Mouse (Mus musculus) MEL (cell line): Measurements from ENCODE around the gene D230025D16Rik. TPM values are rescaled to one million over a fixed set of nuclear protein-coding genes. Genes with fewer than 3 reads are reported as not detected.

Experiments
- DNase-seq: peaks from one replicate; pipeline ENCODE4 v3.0.0; 2011; ENCODE audit warnings: low read depth, low spot score
- H3K27ac ChIP-seq: 2 replicates; pipeline ENCODE4 v1.5.1; 2012; ENCODE audit warnings: low read depth, mild to moderate bottlenecking, control low read depth, low read length, moderate library complexity; ENCODE audit not compliant: control insufficient read depth
- H3K27me3 ChIP-seq, 2 experiments: fragments of 150-350 bp in 1 of 2; sonication (generic) in 1 of 2; 2 replicates each; pipeline ENCODE4 v1.6.1; 2012; ENCODE audit warnings: low read length in 2 of 2, mild to moderate bottlenecking in 2 of 2, improper control_type of control experiment in 1 of 2, moderate library complexity in 1 of 2; ENCODE audit not compliant: insufficient read depth in 2 of 2, control insufficient read depth in 1 of 2
- H3K36me3 ChIP-seq, 2 experiments: 2 replicates each; pipeline ENCODE4 v1.6.1; 2012 to 2014; ENCODE audit warnings: low read length in 2 of 2, improper control_type of control experiment in 1 of 2, inconsistent platforms in 1 of 2, mild to moderate bottlenecking in 1 of 2; ENCODE audit not compliant: insufficient read depth in 2 of 2, control insufficient read depth in 1 of 2
- H3K4me1 ChIP-seq, 2 experiments: fragments of 150-350 bp in 1 of 2; sonication (generic) in 1 of 2; 2 replicates each; pipeline ENCODE4 v1.6.1; 2012; ENCODE audit warnings: low read length in 2 of 2, improper control_type of control experiment in 1 of 2, mild to moderate bottlenecking in 1 of 2; ENCODE audit not compliant: insufficient read depth in 2 of 2, control insufficient read depth in 1 of 2
- H3K4me3 ChIP-seq, 2 experiments: fragments of 150-350 bp in 1 of 2; sonication (generic) in 1 of 2; 2 replicates each; pipeline ENCODE4 v1.5.1; 2012; ENCODE audit warnings: low read depth in 2 of 2, low read length in 2 of 2, mild to moderate bottlenecking in 2 of 2, moderate library complexity in 2 of 2, control low read depth in 1 of 2, improper control_type of control experiment in 1 of 2; ENCODE audit not compliant: control insufficient read depth in 1 of 2, insufficient read depth in 1 of 2
- H3K79me2 ChIP-seq: 2 replicates; pipeline ENCODE4 v1.6.1; 2012; ENCODE audit warnings: mild to moderate bottlenecking, low read length, moderate library complexity; ENCODE audit not compliant: control insufficient read depth, poor library complexity, insufficient read depth
- H3K9ac ChIP-seq: 2 replicates; pipeline ENCODE4 v1.6.1; 2012; ENCODE audit warnings: low read depth, mild to moderate bottlenecking, control low read depth, low read length, moderate library complexity; ENCODE audit not compliant: control insufficient read depth, poor library complexity, severe bottlenecking
- H3K9me3 ChIP-seq: fragments of 150-350 bp; sonication (generic); replicated peaks from 2 replicates; pipeline ENCODE4 v1.6.1; 2012; ENCODE audit warnings: mild to moderate bottlenecking, low read length, improper control_type of control experiment, moderate library complexity; ENCODE audit not compliant: insufficient read depth
- BHLHE40 ChIP-seq: IDR thresholded peaks from 2 replicates; pipeline ENCODE4 v1.6.1; 2012; ENCODE audit warnings: low read depth, mild to moderate bottlenecking, inconsistent platforms, low read length, improper control_type of control experiment, borderline replicate concordance
- CHD1 ChIP-seq: IDR thresholded peaks from 2 replicates; pipeline ENCODE4 v1.6.1; 2012; ENCODE audit warnings: low read depth, mild to moderate bottlenecking, inconsistent platforms, low read length, improper control_type of control experiment
- CTCF ChIP-seq, 3 experiments: IDR thresholded peaks in 2 of 3; conservative IDR thresholded peaks in 1 of 3; 2 replicates each; pipeline ENCODE4 v1.5.1; 2011 to 2012; ENCODE audit warnings: low read length in 3 of 3, low read depth in 2 of 3, mild to moderate bottlenecking in 2 of 3, improper control_type of control experiment in 1 of 3, inconsistent platforms in 1 of 3, mixed read lengths in 1 of 3, moderate library complexity in 1 of 3; ENCODE audit not compliant: control insufficient read depth in 1 of 3, insufficient read depth in 1 of 3, poor library complexity in 1 of 3, severe bottlenecking in 1 of 3
- E2F4 ChIP-seq: IDR thresholded peaks from 2 replicates; pipeline ENCODE4 v1.6.1; 2011; ENCODE audit warnings: low read depth, low read length, improper control_type of control experiment, borderline replicate concordance
- ELF1 ChIP-seq: IDR thresholded peaks from 2 replicates; pipeline ENCODE4 v1.6.1; 2014; ENCODE audit warnings: low read depth, mild to moderate bottlenecking, inconsistent platforms, low read length, improper control_type of control experiment, moderate library complexity
- ETS1 ChIP-seq: IDR thresholded peaks from 2 replicates; pipeline ENCODE4 v1.6.1; 2012; ENCODE audit warnings: low read depth, mild to moderate bottlenecking, inconsistent platforms, low read length, improper control_type of control experiment, moderate library complexity
- GATA1 ChIP-seq: IDR thresholded peaks from 2 replicates; pipeline ENCODE4 v1.6.1; 2011; ENCODE audit warnings: low read depth, low read length, improper control_type of control experiment
- JUND ChIP-seq: IDR thresholded peaks from 2 replicates; pipeline ENCODE4 v1.6.1; 2011; ENCODE audit warnings: low read depth, mild to moderate bottlenecking, improper control_type of control experiment, low read length
- MAFK ChIP-seq: IDR thresholded peaks from 2 replicates; pipeline ENCODE4 v1.6.1; 2011; ENCODE audit warnings: low read depth, mild to moderate bottlenecking, low read length, improper control_type of control experiment, borderline replicate concordance
- MAZ ChIP-seq: IDR thresholded peaks from 2 replicates; pipeline ENCODE4 v1.6.1; 2012; ENCODE audit warnings: low read depth, mild to moderate bottlenecking, inconsistent platforms, low read length, improper control_type of control experiment
- MEF2A ChIP-seq: IDR thresholded peaks from 2 replicates; pipeline ENCODE4 v1.6.1; 2014; ENCODE audit warnings: low read depth, mild to moderate bottlenecking, inconsistent platforms, low read length, improper control_type of control experiment; ENCODE audit not compliant: poor library complexity, insufficient replicate concordance, severe bottlenecking; ENCODE audit errors: extremely low read depth
- MYB ChIP-seq: IDR thresholded peaks from 2 replicates; pipeline ENCODE4 v1.6.1; 2011; ENCODE audit warnings: mild to moderate bottlenecking, low read depth, low read length, improper control_type of control experiment
- MYC ChIP-seq: IDR thresholded peaks from 2 replicates; pipeline ENCODE4 v1.6.1; 2011; ENCODE audit warnings: low read depth, mild to moderate bottlenecking, low read length, improper control_type of control experiment, moderate library complexity
- NELFE ChIP-seq: IDR thresholded peaks from 2 replicates; pipeline ENCODE4 v1.6.1; 2011; ENCODE audit warnings: low read depth, low read length, improper control_type of control experiment
- NRF1 ChIP-seq: IDR thresholded peaks from 2 replicates; pipeline ENCODE4 v1.6.1; 2014; ENCODE audit warnings: low read depth, mild to moderate bottlenecking, inconsistent platforms, low read length, improper control_type of control experiment, moderate library complexity; ENCODE audit not compliant: poor library complexity, insufficient read depth, severe bottlenecking
- POLR2AphosphoS2 ChIP-seq: IDR thresholded peaks from 2 replicates; pipeline ENCODE4 v1.6.1; 2011; ENCODE audit warnings: low read length, improper control_type of control experiment
- RAD21 ChIP-seq: IDR thresholded peaks from 2 replicates; pipeline ENCODE4 v1.6.1; 2011; ENCODE audit warnings: mild to moderate bottlenecking, low read depth, low read length, improper control_type of control experiment
- SIN3A ChIP-seq: IDR thresholded peaks from 2 replicates; pipeline ENCODE4 v1.6.1; 2012; ENCODE audit warnings: low read length, improper control_type of control experiment, inconsistent platforms
- SMC3 ChIP-seq: IDR thresholded peaks from 2 replicates; pipeline ENCODE4 v1.6.1; 2011; ENCODE audit warnings: low read depth, low read length, improper control_type of control experiment
- TAL1 ChIP-seq: IDR thresholded peaks from 2 replicates; pipeline ENCODE4 v1.6.1; 2012; ENCODE audit warnings: mild to moderate bottlenecking, inconsistent platforms, low read length, moderate library complexity, mixed read lengths
- UBTF ChIP-seq: IDR thresholded peaks from 2 replicates; pipeline ENCODE4 v1.6.1; 2012; ENCODE audit warnings: low read depth, mild to moderate bottlenecking, inconsistent platforms, low read length, improper control_type of control experiment, moderate library complexity, borderline replicate concordance; ENCODE audit not compliant: insufficient read depth
- USF1 ChIP-seq: IDR thresholded peaks from 2 replicates; pipeline ENCODE4 v1.6.1; 2014; ENCODE audit warnings: low read depth, mild to moderate bottlenecking, inconsistent platforms, low read length, improper control_type of control experiment, moderate library complexity
- USF2 ChIP-seq, 2 experiments: IDR thresholded peaks; 2 replicates each; pipeline ENCODE4 v1.6.1; 2011 to 2012; ENCODE audit warnings: improper control_type of control experiment in 2 of 2, low read length in 2 of 2, borderline replicate concordance in 1 of 2, inconsistent platforms in 1 of 2, low read depth in 1 of 2, mild to moderate bottlenecking in 1 of 2; ENCODE audit not compliant: insufficient read depth in 1 of 2
- ZKSCAN1 ChIP-seq: IDR thresholded peaks from 2 replicates; pipeline ENCODE4 v1.6.1; 2012; ENCODE audit warnings: low read depth, mild to moderate bottlenecking, inconsistent platforms, low read length, improper control_type of control experiment, moderate library complexity
- ZMIZ1 ChIP-seq: IDR thresholded peaks from 2 replicates; pipeline ENCODE4 v1.6.1; 2012; ENCODE audit warnings: low read depth, mild to moderate bottlenecking, inconsistent platforms, low read length, improper control_type of control experiment, moderate library complexity
- ZNF384 ChIP-seq: IDR thresholded peaks from 2 replicates; pipeline ENCODE4 v1.6.1; 2012; ENCODE audit warnings: low read depth, mild to moderate bottlenecking, inconsistent platforms, low read length, improper control_type of control experiment
- polyA plus RNA-seq, 2 experiments: library from polyadenylated mRNA; stranded (reverse) in 1 of 2; unstranded in 1 of 2; fragments of >175 nt in 1 of 2; fragments of >200 nt in 1 of 2; gene quantifications; 2 replicates each; pipeline versions ENCODE4 v1.2.1 to v1.2.4; 2012; ENCODE audit warnings: low replicate concordance in 2 of 2, low read depth in 1 of 2; ENCODE audit not compliant: insufficient read length in 2 of 2, insufficient read depth in 1 of 2, missing spikeins in 1 of 2
- total RNA-seq: library from RNA; depleted of rRNA; stranded (reverse); fragments of 300-350 nt; gene quantifications from 2 replicates; pipeline ENCODE4 v1.2.3, GENCODE M21; 2012

D230025D16Rik gene
- total and polyA plus RNA-seq, 3 experiments, result 18.3 to 22.4 TPM; not detected in 1

DNA sequence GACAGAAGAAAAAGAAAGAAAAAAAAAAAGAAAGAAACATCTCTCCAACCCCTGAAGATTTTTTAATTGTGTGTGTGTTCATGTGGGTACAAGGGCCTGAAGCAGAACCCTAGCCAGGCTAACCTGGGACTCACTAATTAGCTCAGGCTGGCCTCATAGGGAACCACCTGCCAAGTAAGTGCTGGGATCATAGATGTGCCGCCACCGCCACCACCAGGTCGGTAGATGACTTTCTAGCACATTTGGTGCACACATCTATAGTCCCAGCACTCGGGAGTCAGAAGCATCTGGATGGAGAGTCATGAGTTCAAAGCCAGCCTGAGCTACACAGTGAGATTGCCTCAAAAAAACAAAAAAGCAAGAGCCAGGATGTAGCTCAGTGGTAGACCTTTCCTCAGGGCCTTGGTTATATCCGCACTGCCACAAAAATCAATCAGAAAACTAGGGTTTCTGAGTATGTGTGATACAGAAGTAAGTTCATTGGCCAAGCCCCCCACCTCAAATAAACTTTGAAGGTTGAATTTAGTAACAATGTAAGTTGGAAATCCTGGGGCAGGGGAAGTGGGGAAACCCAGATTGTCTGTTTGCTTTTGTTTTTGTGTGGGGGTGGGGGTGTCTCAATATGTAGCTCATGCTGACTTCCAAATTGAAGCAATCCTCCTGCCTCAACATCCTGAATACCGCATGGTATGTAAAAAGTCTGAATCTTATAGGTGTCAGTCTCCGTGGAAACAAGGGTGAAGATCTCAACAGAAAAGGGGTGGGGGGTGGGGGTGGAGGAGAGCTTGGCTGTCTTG is 32.6 kb downstream of the D230025D16Rik start:
- Histone ChIP-seq H3K36me3 (peaks cover 0 to 26% of the 10 kb centered on the region in 2 experiments; a peak in 2 of 4 replicates), H3K4me1 (peaks cover 2 to 30% of the 10 kb centered on the region in 2 experiments; a peak in 3 of 4 replicates)
- no peak for TF ChIP-seq E2F4
- no peak for TF ChIP-seq TAL1
- TF ChIP-seq SIN3A, result no peak
- TF ChIP-seq ELF1, result no peak
- TF ChIP-seq USF2 (IDR thresholded peaks at IDR 0.05; ENCODE audit: borderline replicate concordance in 1 of 2, insufficient read depth in 1 of 2, low read depth in 1 of 2, low read length in 2 of 2), result no peak
- TF ChIP-seq ETS1, result no peak
- TF ChIP-seq UBTF, result no peak
- no peak for TF ChIP-seq POLR2AphosphoS2
- no peak for TF ChIP-seq ZNF384
- 0 out of 6 replicates have a peak, but pooled peaks of 1 of the 3 experiments have one; percentile 7 for TF ChIP-seq CTCF (IDR thresholded peaks at IDR 0.05 in 2 of 3, conservative IDR thresholded peaks at IDR 0.05 in 1 of 3; ENCODE audit: control insufficient read depth in 1 of 3, insufficient read depth in 1 of 3, low read depth in 2 of 3, low read length in 3 of 3, poor library complexity in 1 of 3, severe bottlenecking in 1 of 3)
- TF ChIP-seq ZMIZ1, result no peak
- TF ChIP-seq MYC, result no peak
- no peak for TF ChIP-seq NELFE
- TF ChIP-seq BHLHE40, result no peak
- peak; percentile 3; the same call in 1 of the 2 replicates for TF ChIP-seq RAD21

DNA sequence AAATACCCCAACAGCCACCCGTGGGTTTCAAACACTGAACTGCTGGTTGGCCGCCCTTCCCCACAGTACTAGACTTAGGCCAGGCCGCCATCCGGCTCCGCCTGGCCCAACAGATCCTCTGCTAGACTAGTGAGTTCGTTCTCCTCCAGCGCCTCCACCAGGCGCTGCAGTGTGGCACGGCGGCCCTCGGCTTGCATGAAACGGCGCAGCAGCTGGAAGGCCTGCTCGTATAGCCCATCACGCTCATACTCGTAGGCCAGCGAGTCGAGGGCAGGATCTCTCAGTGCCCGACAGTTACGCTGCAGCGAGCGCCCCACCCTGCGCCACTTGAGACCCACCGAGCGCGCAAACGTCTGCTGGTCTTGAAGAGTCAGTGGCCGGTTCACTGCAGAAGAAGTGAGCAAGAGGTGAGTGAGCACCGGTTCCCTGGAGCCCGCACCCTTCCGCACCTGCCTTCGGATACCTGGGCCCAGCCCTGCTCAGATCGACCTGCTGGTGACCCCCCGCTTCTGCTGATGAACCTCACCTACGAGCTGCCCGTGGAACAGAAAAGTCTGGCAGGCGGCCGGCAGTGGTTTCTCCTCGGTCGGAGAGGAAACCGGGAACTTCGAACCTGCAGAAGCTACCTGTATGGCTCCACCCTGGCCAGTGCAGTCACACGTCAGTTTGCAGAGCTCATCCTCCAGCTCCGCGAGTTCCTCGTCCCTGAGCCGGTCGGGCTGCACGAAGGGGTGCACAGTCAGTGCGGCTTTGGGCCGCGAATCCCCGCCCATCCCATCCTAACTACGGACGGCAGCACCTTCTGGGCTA is 34.2 kb downstream of the D230025D16Rik start:
- Histone ChIP-seq H3K9me3 (no peaks in the 10 kb centered on the region), H3K9ac (no peak overlapping the region), H3K79me2 (peaks cover 9% of the 10 kb centered on the region), H3K36me3 (peaks cover 0 to 18% of the 10 kb centered on the region in 2 experiments; a peak in 2 of 4 replicates), H3K27ac (no peak overlapping the region), H3K4me1 (peaks cover 0 to 23% of the 10 kb centered on the region in 2 experiments; a peak in 2 of 4 replicates), H3K27me3 (no peaks in the 10 kb centered on the region), H3K4me3 (no peak overlapping the region)
- no peak for DNase-seq
- TF ChIP-seq BHLHE40, result no peak
- TF ChIP-seq USF1, result no peak
- no peak for TF ChIP-seq UBTF
- no peak for TF ChIP-seq ETS1
- TF ChIP-seq ZKSCAN1, result no peak
- no peak for TF ChIP-seq MEF2A
- TF ChIP-seq ZNF384, result no peak
- TF ChIP-seq SIN3A, result no peak
- no peak for TF ChIP-seq CHD1
- no peak for TF ChIP-seq GATA1
- no peak for TF ChIP-seq MAFK
- TF ChIP-seq MYB, result no peak
- TF ChIP-seq USF2 (IDR thresholded peaks at IDR 0.05; ENCODE audit: borderline replicate concordance in 1 of 2, insufficient read depth in 1 of 2, low read depth in 1 of 2, low read length in 2 of 2), result no peak
- TF ChIP-seq E2F4, result no peak
- TF ChIP-seq MAZ, result no peak
- no peak for TF ChIP-seq NRF1
- TF ChIP-seq SMC3, result no peak
- TF ChIP-seq NELFE, result no peak
- no peak for TF ChIP-seq JUND

More for the DNA sequence above, 32.6 kb downstream of the D230025D16Rik start:
- H3K79me2 ChIP-seq, result no peaks in the 10 kb centered on the region; the same call in 1 of the 2 replicates
- no peak overlapping the region for H3K27ac ChIP-seq
- H3K27me3 ChIP-seq, result no peaks in the 10 kb centered on the region
- H3K9ac ChIP-seq, result no peak overlapping the region
- H3K4me3 ChIP-seq, result no peak overlapping the region
- no peaks in the 10 kb centered on the region for H3K9me3 ChIP-seq
- no peak for DNase-seq
